Comparison of ENCODE assay signal across 8 mouse cellular contexts in genomic region chr1:181851521-181852310, GRCm38 (mm10). TPM values are rescaled to one million over a fixed set of nuclear protein-coding genes. Genes with fewer than 3 reads are reported as not detected.
DNase-seq lines count a peak whose midpoint lies in the region; ATAC-seq and TF ChIP-seq lines count a peak whose summit lies in the region.

No protein-coding gene starts in this region.

- H3K27ac ChIP-seq in hindbrain, postnatal 0 days: no peak overlapping the region
- H3K27ac ChIP-seq in hindbrain, embryonic 14.5 days: no peak overlapping the region

- TF ChIP-seq POLR2A in brain, embryonic 14.5 days (IDR thresholded peaks at IDR 0.05; ENCODE audit: borderline replicate concordance, extremely low read depth, insufficient read depth, insufficient read length, poor library complexity, severe bottlenecking): no peak

- TF ChIP-seq CTCF in hindbrain, postnatal 0 days (IDR thresholded peaks at IDR 0.05; ENCODE audit: low read depth): no peak
- TF ChIP-seq CTCF in brain, embryonic 14.5 days (IDR thresholded peaks at IDR 0.05; ENCODE audit: borderline replicate concordance, extremely low read depth, insufficient read depth, insufficient read length): no peak

- 0 out of 2 replicates have a peak, but pooled peaks cover 4% of the 10 kb centered on the region for H3K4me1 ChIP-seq in hindbrain, postnatal 0 days (ENCODE audit: insufficient read depth, low read length)
- H3K4me1 ChIP-seq in hindbrain, embryonic 14.5 days (replicated peaks; ENCODE audit: control insufficient read depth, insufficient read depth, low read length): no peaks in the 10 kb centered on the region

- no peak overlapping the region for H3K4me3 ChIP-seq in hindbrain, postnatal 0 days (ENCODE audit: low read length)
- no peak overlapping the region for H3K4me3 ChIP-seq in hindbrain, embryonic 14.5 days (replicated peaks; ENCODE audit: low read length)

- H3K9me3 ChIP-seq in hindbrain, postnatal 0 days (ENCODE audit: low read length): no peaks in the 10 kb centered on the region
- H3K9me3 ChIP-seq in hindbrain, embryonic 14.5 days (ENCODE audit: control insufficient read depth, low read length): no peaks in the 10 kb centered on the region

- H3K27me3 ChIP-seq in hindbrain, postnatal 0 days (ENCODE audit: insufficient read depth, low read length): no peaks in the 10 kb centered on the region
- H3K27me3 ChIP-seq in hindbrain, embryonic 14.5 days (ENCODE audit: control insufficient read depth, insufficient read depth, low read length): no peaks in the 10 kb centered on the region

- no peak overlapping the region for H3K4me2 ChIP-seq in hindbrain, postnatal 0 days (ENCODE audit: low read depth, low read length)
- H3K4me2 ChIP-seq in hindbrain, embryonic 14.5 days (replicated peaks): no peak overlapping the region

- no peak for ATAC-seq in hindbrain, postnatal 0 days
- no peak for ATAC-seq in hindbrain, embryonic 14.5 days (ENCODE audit: low FRiP score)

- peak; percentile 76 for DNase-seq in hindbrain, postnatal 0 days (ENCODE audit: low spot score)
- DNase-seq in hindbrain, embryonic 14.5 days (ENCODE audit: low spot score): no peak
- DNase-seq in brain, embryonic 14.5 days (ENCODE audit: low read depth): peak; percentile 74
- peak; percentile 69 to 85 for DNase-seq in heart, adult 18-20 months
- peak; percentile 35 to 46 for DNase-seq in layer of hippocampus, postnatal 25 days (ENCODE audit: extremely low spot score in 1 of 2, low spot score in 1 of 2)
- DNase-seq in right cerebral cortex, postnatal 36 days (ENCODE audit: low spot score in 2 of 2): peak; percentile 39 to 48
- DNase-seq in embryo, embryonic 10.5 days (ENCODE audit: low spot score): no peak
- DNase-seq in retina, embryonic 14.5 days (ENCODE audit: low spot score): no peak

- no peaks in the 10 kb centered on the region for H3K36me3 ChIP-seq in hindbrain, postnatal 0 days (ENCODE audit: insufficient read depth, low read length)
- no peaks in the 10 kb centered on the region for H3K36me3 ChIP-seq in hindbrain, embryonic 14.5 days (replicated peaks; ENCODE audit: control insufficient read depth, insufficient read depth)

- no peak overlapping the region for H3K9ac ChIP-seq in hindbrain, postnatal 0 days (replicated peaks; ENCODE audit: low read length)
- no peak overlapping the region for H3K9ac ChIP-seq in hindbrain, embryonic 14.5 days

- WGBS in hindbrain, postnatal 0 days: 81% methylated on average over 12 of the region's 12 CpGs
- 88% methylated on average over 12 of the region's 12 CpGs for WGBS in hindbrain, embryonic 14.5 days

RNA-seq across cellular contexts. Expression of gene Lbr, which starts 8.9 kb away (rescaled TPM):
- total RNA-seq in hindbrain, postnatal 0 days (2014; rRNA removed): 39.8 and 51.3 TPM in 2 replicates
- 29.1 and 30.7 TPM in 2 replicates for polyA plus RNA-seq in hindbrain, postnatal 0 days (2015; fragmentation: Nextera tagmentation; extraction: Ambion mirVana)
- 30.5 and 37.5 TPM in 2 replicates for polyA plus RNA-seq in hindbrain, embryonic 14.5 days (2014; fragmentation: Nextera tagmentation; extraction: Ambion mirVana)
- polyA plus RNA-seq in brain, embryonic 14.5 days (2012; rRNA removed): 24.0 and 31.2 TPM in 2 replicates
- total RNA-seq in heart, adult 18-20 months (2021): 10 to 100 TPM; 21.1 to 21.7 TPM
- total RNA-seq in layer of hippocampus, postnatal 25 days (2021): 10 to 100 TPM; 12.4 to 12.5 TPM

Comparison
In these comparisons a context has a peak if more than half of its experiments do, and no peak if none do; other contexts are left out.
1. DNase-seq: peak in hindbrain, postnatal 0 days (single experiment), brain, embryonic 14.5 days (single experiment), heart, adult 18-20 months (2 of 2), layer of hippocampus, postnatal 25 days (2 of 2) and right cerebral cortex, postnatal 36 days (2 of 2); none in hindbrain, embryonic 14.5 days (single experiment), embryo, embryonic 10.5 days (single experiment) and retina, embryonic 14.5 days (single experiment).